Mouse (Mus musculus) stomach, embryonic 14.5 days (tissue): ENCODE results near the gene Armc3. TPM values are rescaled to one million over a fixed set of nuclear protein-coding genes. Genes with fewer than 3 reads are reported as not detected.
"Not testable (repeated sequence)": the region's sequence is repeated elsewhere in the genome, so short reads cannot be mapped to it uniquely, and the experiment has no call there.

Source experiments
- ATAC-seq: fragments of 200-750 bp; cut with Nextera tagmentation; 2 replicates; pipeline ENCODE4 v1.8.0; 2017; ENCODE audit warnings: low read depth, moderate TSS enrichment; ENCODE audit not compliant: insufficient number of reproducible peaks, insufficient read depth, low FRiP score
- H3K27ac ChIP-seq: fragments of 300-500 bp; sonication (generic); 2 replicates; pipeline ENCODE4 v1.5.1; 2014; ENCODE audit warnings: mild to moderate bottlenecking, low read length, moderate library complexity, mixed read lengths
- H3K27me3 ChIP-seq: fragments of 300-500 bp; sonication (generic); 2 replicates; pipeline ENCODE4 v1.6.1; 2014; ENCODE audit warnings: low read length, control low read depth, mixed read lengths; ENCODE audit not compliant: control insufficient read depth, insufficient read depth
- H3K36me3 ChIP-seq: fragments of 300-500 bp; sonication (generic); 2 replicates; pipeline ENCODE4 v1.6.1; 2014; ENCODE audit warnings: mild to moderate bottlenecking, control low read depth, low read length, moderate library complexity, mixed read lengths; ENCODE audit not compliant: control insufficient read depth, insufficient read depth
- H3K4me1 ChIP-seq: fragments of 300-500 bp; sonication (generic); 2 replicates; pipeline ENCODE4 v1.6.1; 2014; ENCODE audit warnings: low read length, control low read depth, mixed read lengths; ENCODE audit not compliant: control insufficient read depth, insufficient read depth
- H3K4me2 ChIP-seq: fragments of 300-500 bp; sonication (generic); replicated peaks from 2 replicates; pipeline ENCODE4 v1.6.1; 2014; ENCODE audit warnings: low read depth, low read length, control low read depth
- H3K4me3 ChIP-seq: fragments of 300-500 bp; sonication (generic); 2 replicates; pipeline ENCODE4 v1.5.1; 2014; ENCODE audit warnings: low read depth, low read length, control low read depth
- H3K9ac ChIP-seq: fragments of 300-500 bp; sonication (generic); replicated peaks from 2 replicates; pipeline ENCODE4 v1.6.1; 2014; ENCODE audit warnings: low read depth, mild to moderate bottlenecking, control low read depth, low read length, moderate library complexity, mixed read lengths
- H3K9me3 ChIP-seq: fragments of 300-500 bp; sonication (generic); 2 replicates; pipeline ENCODE4 v1.6.1; 2016; ENCODE audit warnings: low read depth, low read length, control low read depth; ENCODE audit not compliant: control insufficient read depth
- WGBS: fragments of 180-500 bp; shearing (Covaris S2); extraction: QIAGEN DNeasy Blood & Tissue Kit; methylation state at CpG from one replicate; pipeline ENCODE4 v1.1.7; 2014; 5-methylcytosine and 5-hydroxymethylcytosine counted together
- polyA plus RNA-seq: library from polyadenylated mRNA; unstranded; fragments of >200 nt; fragmentation: Nextera tagmentation; extraction: Ambion mirVana; gene quantifications from 2 replicates; pipeline ENCODE4 v1.2.1, GENCODE M21; 2014

Gene Armc3
- polyA plus RNA-seq, 1 experiment from 2014 or later, result 0.23 TPM

DNA sequence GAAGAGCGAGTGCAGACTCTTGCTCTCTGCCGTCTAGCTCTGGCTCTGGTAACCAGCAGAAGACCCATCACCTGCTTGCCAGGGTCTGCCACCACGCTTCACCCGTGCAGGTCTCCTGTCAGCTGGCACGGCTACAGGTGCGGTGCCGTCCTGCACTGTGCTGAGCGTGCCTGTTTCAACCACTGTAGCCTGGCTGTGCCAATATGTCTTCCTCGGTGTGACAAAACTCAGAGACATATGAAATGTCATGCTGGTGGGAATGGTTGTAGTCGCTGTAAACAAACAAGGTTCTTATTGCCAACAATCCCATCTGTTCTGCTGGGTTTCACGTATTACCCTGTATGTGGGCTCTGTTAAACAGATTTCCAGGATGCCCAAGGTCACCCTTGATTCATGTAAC is 81.2 kb downstream of the Armc3 start:
- Histone ChIP-seq H3K36me3 (no peaks in the 10 kb centered on the region), H3K4me2 (no peak overlapping the region), H3K4me3 (no peak overlapping the region), H3K9me3 (no peaks in the 10 kb centered on the region), H3K9ac (no peak overlapping the region), H3K4me1 (no peaks in the 10 kb centered on the region), H3K27ac (no peak overlapping the region), H3K27me3 (no peaks in the 10 kb centered on the region)
- 83% methylated on average over 11 of the region's 11 CpGs for WGBS
- ATAC-seq, result no peak

DNA sequence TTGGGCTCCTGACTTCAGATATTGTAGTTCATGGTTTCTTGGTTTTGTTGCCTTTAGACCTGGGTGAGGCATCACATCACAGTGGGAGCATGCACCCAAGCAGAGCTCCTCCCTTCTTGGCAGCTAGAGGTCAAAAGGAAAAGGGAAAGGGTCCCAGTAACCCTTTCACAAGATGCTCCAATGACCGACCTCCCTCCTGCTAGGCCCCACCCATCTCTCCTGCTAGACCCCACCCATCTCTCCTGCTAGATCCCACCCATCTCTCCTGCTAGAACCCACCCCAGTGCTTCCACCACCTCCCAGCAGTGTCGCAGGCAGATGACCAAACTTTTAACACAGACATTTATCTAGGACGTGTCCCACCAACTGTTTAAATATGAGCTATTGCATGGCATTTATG is 93.3 kb downstream of the Armc3 start:
- 39% methylated on average over 3 of the region's 3 CpGs for WGBS
- no peak overlapping the region for H3K4me2 ChIP-seq
- no peaks in the 10 kb centered on the region for H3K36me3 ChIP-seq
- no peaks in the 10 kb centered on the region for H3K27me3 ChIP-seq
- no peaks in the 10 kb centered on the region for H3K4me1 ChIP-seq
- H3K27ac ChIP-seq, result no peak overlapping the region
- no peak overlapping the region for H3K9ac ChIP-seq
- H3K4me3 ChIP-seq, result no peak overlapping the region
- H3K9me3 ChIP-seq, result no peaks in the 10 kb centered on the region
- ATAC-seq, result no peak

DNA sequence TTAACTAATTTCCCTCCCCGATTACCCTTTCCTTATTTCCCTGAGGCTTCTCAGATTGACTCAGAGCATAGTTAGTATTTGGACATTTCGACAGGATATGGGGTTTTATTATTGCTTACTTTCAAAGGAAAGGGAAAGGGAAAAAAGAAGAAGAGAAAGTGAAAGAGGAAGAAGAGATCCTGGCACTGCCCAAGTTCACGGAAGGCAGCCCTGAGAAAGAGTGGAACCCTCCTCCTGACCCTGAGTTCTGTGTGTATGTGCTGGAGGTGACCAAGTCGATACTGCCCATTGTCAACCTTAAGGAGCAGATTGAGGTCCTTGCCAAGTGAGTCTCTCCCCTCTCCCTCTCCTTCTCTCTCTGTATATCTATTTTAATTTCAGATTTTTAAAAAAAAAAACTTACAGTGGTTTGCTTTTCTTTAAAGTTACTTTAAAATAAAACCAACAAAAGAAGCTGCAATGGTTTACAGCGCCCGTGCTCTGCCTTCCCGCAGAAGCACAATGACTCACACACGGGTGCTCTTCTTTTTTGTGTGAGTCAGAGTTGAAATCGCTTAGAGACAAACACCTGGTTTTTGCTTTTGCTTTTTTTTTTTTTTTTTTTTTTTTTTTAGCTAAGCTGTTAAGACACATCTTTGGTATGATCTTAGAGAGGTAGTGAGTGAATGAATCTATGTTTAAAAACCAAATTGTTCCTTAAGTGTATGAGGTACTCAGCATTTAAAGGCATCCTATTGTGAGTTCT is 101.4 kb downstream of the Armc3 start:
- Histone ChIP-seq H3K9me3 (no peaks in the 10 kb centered on the region), H3K4me3 (no peak overlapping the region), H3K9ac (no peak overlapping the region)

DNA sequence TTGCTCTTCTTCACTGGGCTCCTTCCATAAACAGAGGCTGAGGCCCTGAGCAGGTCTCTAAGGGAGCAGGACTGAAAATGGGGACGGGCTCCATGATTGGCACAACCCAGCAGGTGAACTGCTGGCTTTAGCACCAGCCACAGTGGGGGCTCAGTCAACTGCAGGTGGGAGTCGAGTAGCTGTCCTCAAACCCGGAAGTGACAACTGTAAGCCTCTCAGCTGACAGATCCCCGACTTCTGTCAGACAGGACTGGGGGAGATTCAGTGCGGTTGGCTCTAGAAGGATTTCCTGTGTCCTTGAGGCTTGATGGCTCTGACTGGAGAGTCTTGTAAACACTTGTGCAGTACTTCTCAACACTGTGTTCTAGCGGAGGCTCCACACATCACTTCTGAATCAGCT is 102.1 kb downstream of the Armc3 start:
- H3K9ac ChIP-seq, result no peak overlapping the region
- no peaks in the 10 kb centered on the region for H3K36me3 ChIP-seq
- no peaks in the 10 kb centered on the region for H3K4me1 ChIP-seq
- H3K27me3 ChIP-seq, result no peaks in the 10 kb centered on the region
- no peaks in the 10 kb centered on the region for H3K9me3 ChIP-seq
- no peak for ATAC-seq
- no peak overlapping the region for H3K4me3 ChIP-seq
- no peak overlapping the region for H3K4me2 ChIP-seq
- WGBS, result 17% methylated on average over 6 of the region's 6 CpGs
- no peak overlapping the region for H3K27ac ChIP-seq

More for the DNA sequence above, 101.4 kb downstream of the Armc3 start:
- H3K4me1 ChIP-seq, result no peaks in the 10 kb centered on the region
- no peak overlapping the region for H3K4me2 ChIP-seq
- H3K27me3 ChIP-seq, result no peaks in the 10 kb centered on the region
- no peak overlapping the region for H3K27ac ChIP-seq
- 74% methylated on average over 9 of the region's 9 CpGs for WGBS
- H3K36me3 ChIP-seq, result no peaks in the 10 kb centered on the region
- no peak for ATAC-seq

DNA sequence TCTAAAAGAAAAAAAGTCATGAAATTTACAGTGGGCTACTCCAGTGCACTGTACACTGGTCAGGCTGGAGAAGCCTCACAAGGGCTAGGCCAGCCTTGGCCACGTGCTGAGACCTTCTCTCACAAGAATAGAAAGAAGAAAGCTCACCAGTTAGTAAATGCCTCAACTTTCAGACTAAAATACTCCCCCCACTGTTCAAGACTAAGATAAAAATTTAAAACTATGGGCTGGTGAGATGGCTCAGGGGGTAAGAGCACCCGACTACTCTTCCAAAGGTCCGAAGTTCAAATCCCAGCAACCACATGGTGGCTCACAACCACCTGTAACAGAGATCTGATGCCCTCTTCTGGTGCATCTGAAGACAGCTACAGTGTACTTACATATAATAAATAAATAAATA is 104.0 kb downstream of the Armc3 start:
- H3K9ac ChIP-seq, H3K4me3 ChIP-seq, H3K9me3 ChIP-seq, H3K4me2 ChIP-seq, ATAC-seq, H3K4me1 ChIP-seq, H3K27me3 ChIP-seq, H3K27ac ChIP-seq, H3K36me3 ChIP-seq: not testable (repeated sequence)
- WGBS, result 79% methylated on average over 3 of the region's 3 CpGs

DNA sequence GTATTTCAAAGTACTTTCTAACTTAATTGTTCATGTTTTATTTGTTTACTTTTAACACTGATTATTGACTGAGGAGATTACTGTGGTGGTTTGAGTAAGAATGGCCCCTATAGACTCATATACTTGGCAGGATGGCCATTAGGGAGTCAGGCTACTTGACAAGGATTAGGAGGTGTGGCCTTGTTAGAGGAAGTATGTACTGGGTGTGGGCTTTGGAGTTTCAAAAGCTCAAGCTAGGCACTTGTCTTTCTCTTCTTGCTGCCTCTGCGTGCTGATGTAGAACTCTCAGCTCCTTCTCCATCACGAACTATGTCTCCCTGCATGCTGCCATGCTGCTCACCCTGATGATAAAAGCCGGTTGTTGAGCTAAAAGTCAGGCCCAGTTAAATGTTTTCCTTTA is 111.4 kb downstream of the Armc3 start:
- H3K9ac ChIP-seq, result no peak overlapping the region
- no peaks in the 10 kb centered on the region for H3K4me1 ChIP-seq
- H3K36me3 ChIP-seq, result no peaks in the 10 kb centered on the region
- H3K9me3 ChIP-seq, result peaks cover 6% of the 10 kb centered on the region; the same call in 1 of the 2 replicates
- H3K4me3 ChIP-seq, result no peak overlapping the region
- no peak overlapping the region for H3K4me2 ChIP-seq
- no peaks in the 10 kb centered on the region for H3K27me3 ChIP-seq
- 94% methylated on average over 3 of the region's 3 CpGs for WGBS
- H3K27ac ChIP-seq, result no peak overlapping the region
- no peak for ATAC-seq

DNA sequence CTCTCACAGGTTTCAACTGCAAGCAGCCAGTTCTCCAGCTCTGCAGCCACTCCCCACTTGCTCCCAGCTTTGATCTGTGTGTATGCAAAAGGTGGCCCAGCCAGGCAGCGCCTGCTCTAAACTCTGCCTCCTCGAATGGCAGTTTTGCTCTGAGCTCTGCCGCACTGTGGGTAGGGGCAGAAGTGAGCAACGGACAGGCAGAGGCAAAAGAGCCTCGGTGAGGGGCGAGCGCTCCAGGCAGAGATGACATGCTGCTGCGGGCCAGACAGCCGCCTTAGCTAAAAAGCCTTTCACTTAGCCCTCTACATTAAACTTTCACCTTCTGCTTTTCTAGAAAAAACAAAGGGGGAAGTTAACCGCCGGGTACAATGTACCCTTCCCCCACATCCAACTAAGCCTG is 117.0 kb downstream of the Armc3 start:
- 45% methylated on average over 11 of the region's 11 CpGs for WGBS
- H3K4me2 ChIP-seq, result no peak overlapping the region
- H3K36me3 ChIP-seq, result no peaks in the 10 kb centered on the region
- peaks cover 6% of the 10 kb centered on the region; the same call in 1 of the 2 replicates for H3K9me3 ChIP-seq
- no peak overlapping the region for H3K9ac ChIP-seq
- no peak overlapping the region for H3K27ac ChIP-seq
- no peaks in the 10 kb centered on the region for H3K4me1 ChIP-seq
- ATAC-seq, result no peak
- H3K4me3 ChIP-seq, result no peak overlapping the region
- H3K27me3 ChIP-seq, result no peaks in the 10 kb centered on the region

DNA sequence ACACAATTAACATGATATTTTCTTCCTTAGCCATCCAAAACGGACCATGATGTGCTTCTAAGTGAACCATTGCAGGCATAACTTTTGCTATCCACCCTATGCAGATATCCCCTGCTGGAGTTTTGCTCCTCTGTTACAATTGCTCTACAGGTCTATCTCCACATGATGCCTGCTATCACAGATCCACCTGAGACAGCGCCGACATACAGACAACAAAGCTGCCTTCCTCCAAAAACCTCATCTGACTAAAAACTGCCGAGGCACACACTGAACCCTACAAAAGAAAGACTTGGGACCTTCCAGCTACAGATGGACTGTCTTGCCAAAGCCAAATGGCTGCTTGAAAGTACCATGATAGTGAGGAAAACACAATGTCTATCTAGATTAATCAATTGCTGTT is 117.6 kb downstream of the Armc3 start:
- Histone ChIP-seq H3K27ac (no peak overlapping the region), H3K4me3 (no peak overlapping the region), H3K4me2 (no peak overlapping the region), H3K27me3 (no peaks in the 10 kb centered on the region), H3K9ac (no peak overlapping the region), H3K4me1 (no peaks in the 10 kb centered on the region), H3K36me3 (no peaks in the 10 kb centered on the region), H3K9me3 (peaks cover 6% of the 10 kb centered on the region; the same call in 1 of the 2 replicates)
- 79% methylated on average over 4 of the region's 4 CpGs for WGBS
- no peak for ATAC-seq
